ENCODE assay signal across 8 mouse cellular contexts in the genomic region with DNA sequence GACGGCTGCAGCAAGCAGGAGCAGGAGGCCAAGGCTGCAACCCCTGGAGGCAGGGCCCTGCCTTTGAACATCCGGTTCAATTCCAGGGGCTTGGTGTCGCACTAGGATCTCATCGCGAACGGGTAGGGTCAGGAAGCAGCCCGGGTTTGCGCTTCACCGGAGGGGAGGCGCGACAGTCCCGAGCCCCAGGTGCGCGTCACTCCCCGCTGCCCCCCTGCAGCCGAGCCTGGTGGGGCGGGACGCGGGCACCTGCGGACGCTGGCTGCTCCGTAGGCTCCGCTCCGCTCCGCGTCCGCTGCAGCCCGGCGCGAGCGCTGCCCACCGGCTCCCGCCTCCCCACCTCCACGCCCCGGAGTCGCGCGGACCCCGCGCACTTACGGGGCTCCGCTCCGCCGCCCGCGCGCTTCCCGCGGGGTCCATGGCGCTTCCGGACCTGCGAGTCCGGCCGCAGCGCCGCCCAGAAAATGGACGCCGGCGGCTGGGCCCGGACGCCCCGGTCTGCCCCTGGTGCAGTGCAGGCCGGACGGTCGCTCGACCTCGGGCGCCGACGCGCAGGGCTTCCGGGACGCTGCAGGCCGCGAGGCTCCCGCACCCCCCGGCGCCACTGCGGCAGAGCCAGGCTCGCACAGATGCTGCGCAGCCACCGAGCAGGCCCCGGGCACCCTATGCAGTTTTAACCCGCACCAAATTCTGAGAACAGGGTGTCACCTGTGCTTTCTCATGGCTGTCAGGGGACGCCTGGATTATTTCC. TPM values are rescaled to one million over a fixed set of nuclear protein-coding genes. Genes with fewer than 3 reads are reported as not detected.
DNase-seq lines count a peak whose midpoint lies in the region; ATAC-seq and TF ChIP-seq lines count a peak whose summit lies in the region.

No protein-coding gene starts in this region.

- H3K4me2 ChIP-seq in embryonic facial prominence, embryonic 14.5 days (ENCODE audit: low read depth, low read length), result peak overlapping the region; percentile 57
- H3K4me2 ChIP-seq in heart, embryonic 13.5 days, result peak overlapping the region; percentile 84
- H3K4me2 ChIP-seq in kidney, embryonic 16.5 days (replicated peaks; ENCODE audit: low read depth, low read length), result peak overlapping the region; percentile 75

- H3K4me1 ChIP-seq in E14TG2a.4 (replicated peaks; ENCODE audit: low read depth, low read length), result peaks cover 83% of the 10 kb centered on the region
- H3K4me1 ChIP-seq in embryonic facial prominence, embryonic 14.5 days (ENCODE audit: control insufficient read depth, insufficient read depth, low read length), result peaks cover 8% of the 10 kb centered on the region; the same call in 1 of the 2 replicates
- peaks cover 73% of the 10 kb centered on the region for H3K4me1 ChIP-seq in heart, embryonic 13.5 days
- H3K4me1 ChIP-seq in kidney, embryonic 16.5 days (ENCODE audit: insufficient read depth, low read length), result peaks cover 31% of the 10 kb centered on the region

- no peak for TF ChIP-seq CTCF in E14TG2a.4 (conservative IDR thresholded peaks at IDR 0.05; ENCODE audit: low read length)

- peak overlapping the region; percentile 91 for H3K27ac ChIP-seq in embryonic facial prominence, embryonic 14.5 days (replicated peaks; ENCODE audit: low read depth, low read length)
- peak overlapping the region; percentile 99 for H3K27ac ChIP-seq in heart, embryonic 13.5 days (replicated peaks)
- peak overlapping the region; percentile 98 for H3K27ac ChIP-seq in kidney, embryonic 16.5 days (ENCODE audit: low read length)

- peak; percentile 90 for ATAC-seq in embryonic facial prominence, embryonic 14.5 days (ENCODE audit: low read depth)
- peak; percentile 55; the same call in 1 of the 2 replicates for ATAC-seq in heart, embryonic 13.5 days (ENCODE audit: extremely low read depth, insufficient number of reproducible peaks, low FRiP score, low TSS enrichment)
- peak; percentile 85 for ATAC-seq in kidney, embryonic 16.5 days (ENCODE audit: low FRiP score, low TSS enrichment)

- peak overlapping the region; percentile 96 for H3K9ac ChIP-seq in embryonic facial prominence, embryonic 14.5 days (ENCODE audit: low read depth, low read length)
- H3K9ac ChIP-seq in heart, embryonic 13.5 days, result peak overlapping the region; percentile 99
- peak overlapping the region; percentile 97 for H3K9ac ChIP-seq in kidney, embryonic 16.5 days (replicated peaks; ENCODE audit: low read length)

- under 1% methylated on average over 32 of the region's 85 CpGs for WGBS in embryonic facial prominence, embryonic 14.5 days
- under 1% methylated on average over 85 of the region's 85 CpGs for WGBS in heart, embryonic 13.5 days
- under 1% methylated on average over 77 of the region's 85 CpGs for WGBS in kidney, embryonic 16.5 days

- no peaks in the 10 kb centered on the region for H3K9me3 ChIP-seq in E14TG2a.4 (ENCODE audit: low read length)
- no peaks in the 10 kb centered on the region for H3K9me3 ChIP-seq in embryonic facial prominence, embryonic 14.5 days (ENCODE audit: control insufficient read depth, low read length)
- no peaks in the 10 kb centered on the region for H3K9me3 ChIP-seq in heart, embryonic 13.5 days
- H3K9me3 ChIP-seq in kidney, embryonic 16.5 days (ENCODE audit: low read length), result no peaks in the 10 kb centered on the region

- DNase-seq in adrenal gland, postnatal 25 days, result peak; percentile 78
- peak; percentile 81 for DNase-seq in embryonic facial prominence, embryonic 14.5 days (ENCODE audit: low spot score)
- DNase-seq in lung, postnatal 25 days (ENCODE audit: low spot score), result peak; percentile 67
- DNase-seq in ovary, postnatal 36 days (ENCODE audit: low spot score), result peak; percentile 78
- DNase-seq in urinary bladder, postnatal 14 days (ENCODE audit: low spot score), result peak; percentile 70

- no peaks in the 10 kb centered on the region for H3K27me3 ChIP-seq in E14TG2a.4 (ENCODE audit: insufficient read depth, low read length)
- no peaks in the 10 kb centered on the region for H3K27me3 ChIP-seq in embryonic facial prominence, embryonic 14.5 days (replicated peaks; ENCODE audit: control insufficient read depth, insufficient read depth, low read length)
- H3K27me3 ChIP-seq in heart, embryonic 13.5 days (replicated peaks), result no peaks in the 10 kb centered on the region
- no peaks in the 10 kb centered on the region for H3K27me3 ChIP-seq in kidney, embryonic 16.5 days (ENCODE audit: insufficient read depth, low read length)

- H3K36me3 ChIP-seq in E14TG2a.4 (ENCODE audit: insufficient read depth, low read length), result peaks cover 11% of the 10 kb centered on the region; the same call in 1 of the 2 replicates
- H3K36me3 ChIP-seq in embryonic facial prominence, embryonic 14.5 days (ENCODE audit: control insufficient read depth, insufficient read depth, low read length), result peaks cover 5% of the 10 kb centered on the region; the same call in 1 of the 2 replicates
- H3K36me3 ChIP-seq in heart, embryonic 13.5 days, result peaks cover 38% of the 10 kb centered on the region
- no peaks in the 10 kb centered on the region for H3K36me3 ChIP-seq in kidney, embryonic 16.5 days (ENCODE audit: insufficient read depth, low read length)

- H3K4me3 ChIP-seq in E14TG2a.4 (replicated peaks; ENCODE audit: low read length), result peak overlapping the region; percentile 88
- peak overlapping the region; percentile 86 for H3K4me3 ChIP-seq in embryonic facial prominence, embryonic 14.5 days (ENCODE audit: low read depth, low read length)
- peak overlapping the region; percentile 86 for H3K4me3 ChIP-seq in heart, embryonic 13.5 days
- H3K4me3 ChIP-seq in kidney, embryonic 16.5 days (ENCODE audit: low read length), result peak overlapping the region; percentile 80

RNA-seq across cellular contexts. Expression of a gene that starts 33.0 kb away (rescaled TPM):
- 56.5 and 65.6 TPM in 2 replicates for total RNA-seq in adrenal gland, postnatal 25 days (2021)
- polyA plus RNA-seq in embryonic facial prominence, embryonic 14.5 days (2014; fragmentation: Nextera tagmentation; extraction: Ambion mirVana), result 17.1 and 18.1 TPM in 2 replicates
- polyA plus RNA-seq in heart, embryonic 13.5 days (2015; fragmentation: Nextera tagmentation; extraction: Ambion mirVana), result 27.1 and 31.3 TPM in 2 replicates
- 22.1 and 24.8 TPM in 2 replicates for polyA plus RNA-seq in kidney, embryonic 16.5 days (2015; fragmentation: Nextera tagmentation; extraction: Ambion mirVana)

Comparison
In these comparisons a context has a peak if more than half of its experiments do, and no peak if none do; other contexts are left out.
1. Peak in every context shown above with its lines: DNase-seq, ATAC-seq, H3K4me3 ChIP-seq and H3K27ac ChIP-seq.